Mouse (Mus musculus): ENCODE measurements around the gene Cmah. TPM values are rescaled to one million over a fixed set of nuclear protein-coding genes. Genes with fewer than 3 reads are reported as not detected.
"Not testable (repeated sequence)": the region's sequence is repeated elsewhere in the genome, so short reads cannot be mapped to it uniquely, and the experiment has no call there.

The Cmah gene
- polyA plus RNA-seq, 1 experiment from 2014 or later, result 0.21 TPM

- Histone ChIP-seq H3K27me3 (ENCODE audit: insufficient read depth, poor library complexity, severe bottlenecking) (no peaks in the 10 kb centered on the region), H3K9me3 (no peaks in the 10 kb centered on the region), H3K36me3 (no peaks in the 10 kb centered on the region), H3K4me3 (no peak overlapping the region), H3K4me1 (no peaks in the 10 kb centered on the region), H3K27ac (no peak overlapping the region)
- 85% methylated on average over 6 of the region's 6 CpGs for WGBS
- DNase-seq (ENCODE audit: low spot score), result no peak
These were observed 38.0 kb downstream of the Cmah start for GRCm38 (mm10) chr13:24365191-24365590.

- no peak overlapping the region for H3K4me3 ChIP-seq
- 80% methylated on average over 7 of the region's 7 CpGs for WGBS
These were observed 45.8 kb downstream of the Cmah start for GRCm38 (mm10) chr13:24372893-24373599.

GRCm38 (mm10) chr13:24374606-24375005, 47.4 kb downstream of the Cmah start:
- WGBS, result 75% methylated on average over 6 of the region's 6 CpGs
- not testable (repeated sequence) for H3K27ac ChIP-seq

More at GRCm38 (mm10) chr13:24372893-24373599, 45.8 kb downstream of the Cmah start:
- no peaks in the 10 kb centered on the region for H3K9me3 ChIP-seq
- peaks cover 4% of the 10 kb centered on the region; the same call in 1 of the 2 replicates for H3K4me1 ChIP-seq
- H3K27ac ChIP-seq, result no peak overlapping the region
- H3K27me3 ChIP-seq (ENCODE audit: insufficient read depth, poor library complexity, severe bottlenecking), result no peaks in the 10 kb centered on the region
- no peaks in the 10 kb centered on the region for H3K36me3 ChIP-seq
- no peak for DNase-seq (ENCODE audit: low spot score)

DNA sequence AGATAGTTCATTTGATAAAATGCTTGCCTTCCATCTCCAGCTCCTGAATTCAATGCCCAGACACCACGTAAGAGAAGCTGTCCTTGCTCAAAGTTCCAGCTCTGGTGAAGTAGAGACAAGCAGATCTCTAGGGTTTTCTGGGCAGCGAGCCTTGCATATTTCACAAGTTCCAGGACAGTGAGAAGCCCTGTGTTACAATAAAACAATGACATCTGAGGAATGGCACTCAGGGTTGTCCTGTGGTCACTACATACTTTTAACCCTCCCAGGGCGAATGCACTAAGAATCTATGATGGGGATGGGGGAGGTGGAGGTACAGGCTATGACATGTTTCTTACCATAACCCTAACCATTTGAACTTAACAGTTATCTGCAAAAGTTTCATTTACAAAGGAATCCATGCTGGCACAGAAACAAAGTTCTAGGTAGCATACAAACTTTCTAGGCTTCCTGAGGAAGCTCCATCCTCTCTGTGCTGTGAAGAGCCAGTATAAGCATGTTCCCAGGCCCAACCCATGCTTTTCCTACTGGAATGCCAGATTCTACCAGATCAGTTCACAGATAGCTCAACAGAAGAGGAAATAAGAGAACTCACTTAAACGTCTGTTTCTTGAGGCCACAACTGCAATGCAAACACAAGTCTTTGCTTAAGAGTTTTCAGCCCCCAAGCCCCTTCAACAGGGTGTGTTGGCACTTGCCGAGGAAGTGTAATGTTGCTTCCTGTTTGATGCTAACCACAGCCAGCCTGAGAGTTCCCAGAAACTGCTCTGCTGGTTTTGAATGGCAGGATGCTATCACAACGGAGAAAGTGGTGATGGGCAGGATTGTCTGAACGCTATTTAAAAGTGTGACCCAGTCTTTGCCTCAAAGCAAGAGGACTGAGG, 48.4 kb downstream of the Cmah start:
- H3K36me3 ChIP-seq, result no peaks in the 10 kb centered on the region
- no peaks in the 10 kb centered on the region for H3K9me3 ChIP-seq
- no peak overlapping the region for H3K4me3 ChIP-seq
- WGBS, result 53% methylated on average over 7 of the region's 7 CpGs
- H3K27ac ChIP-seq, result no peak overlapping the region
- H3K4me1 ChIP-seq, result peaks cover 4% of the 10 kb centered on the region; the same call in 1 of the 2 replicates
- no peak for DNase-seq (ENCODE audit: low spot score)
- H3K27me3 ChIP-seq (ENCODE audit: insufficient read depth, poor library complexity, severe bottlenecking), result no peaks in the 10 kb centered on the region

More at GRCm38 (mm10) chr13:24374606-24375005, 47.4 kb downstream of the Cmah start:
- H3K9me3 ChIP-seq; H3K4me1 ChIP-seq; H3K36me3 ChIP-seq; H3K27me3 ChIP-seq (ENCODE audit: insufficient read depth, poor library complexity, severe bottlenecking); DNase-seq (ENCODE audit: low spot score); H3K4me3 ChIP-seq: not testable (repeated sequence)

DNA sequence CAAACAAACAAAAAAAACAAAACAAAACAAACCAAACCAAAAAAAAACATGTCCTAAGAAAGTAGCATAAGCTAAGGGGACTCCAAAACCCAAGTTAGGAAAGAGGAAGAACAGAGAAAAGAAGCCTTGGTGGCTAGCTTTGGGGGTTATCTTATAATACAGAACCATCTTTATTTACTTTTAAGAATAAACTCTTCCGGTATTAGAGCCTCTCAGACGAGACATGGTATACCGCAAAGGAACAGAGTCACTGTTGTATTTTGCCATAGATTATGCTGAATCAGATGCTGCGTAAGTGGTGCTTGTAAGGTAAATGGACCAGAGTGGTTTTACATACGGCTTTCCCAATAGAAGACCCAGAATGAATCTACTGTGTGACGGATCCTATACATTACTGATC, 53.5 kb downstream of the Cmah start:
- WGBS, result 82% methylated on average over 6 of the region's 6 CpGs
- Histone ChIP-seq H3K27ac (no peak overlapping the region), H3K4me1 (peaks cover 3% of the 10 kb centered on the region; the same call in 1 of the 2 replicates), H3K36me3 (no peaks in the 10 kb centered on the region), H3K4me3 (no peak overlapping the region), H3K9me3 (no peaks in the 10 kb centered on the region), H3K27me3 (ENCODE audit: insufficient read depth, poor library complexity, severe bottlenecking) (no peaks in the 10 kb centered on the region)
- no peak for DNase-seq (ENCODE audit: low spot score)

DNA sequence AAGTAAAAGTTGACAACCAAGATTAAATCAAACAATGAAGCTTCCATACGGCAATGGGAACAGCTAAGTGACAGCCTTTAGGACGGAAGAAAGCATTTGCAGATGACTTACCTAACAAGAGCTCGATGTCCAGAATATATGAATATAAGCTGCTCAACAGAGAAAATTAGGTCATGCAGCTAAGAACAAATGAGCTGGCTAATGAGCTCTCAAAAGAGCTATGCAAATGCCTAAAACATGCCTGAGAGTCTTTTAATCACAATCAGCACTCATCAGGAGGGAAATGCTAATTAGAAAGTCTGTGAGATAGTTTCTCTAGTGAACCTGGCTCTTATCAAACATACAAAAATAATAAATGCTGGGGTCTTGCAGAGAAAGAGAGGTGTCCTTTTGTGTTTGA, 56.7 kb downstream of the Cmah start:
- Histone ChIP-seq H3K4me1 (no peaks in the 10 kb centered on the region), H3K27me3 (ENCODE audit: insufficient read depth, poor library complexity, severe bottlenecking) (no peaks in the 10 kb centered on the region), H3K9me3 (no peaks in the 10 kb centered on the region), H3K36me3 (no peaks in the 10 kb centered on the region), H3K27ac (no peak overlapping the region), H3K4me3 (no peak overlapping the region)
- no peak for DNase-seq (ENCODE audit: low spot score)
- WGBS, result 78% methylated on average over 3 of the region's 3 CpGs

- Histone ChIP-seq H3K9me3 (no peaks in the 10 kb centered on the region), H3K4me3 (no peak overlapping the region), H3K27ac (no peak overlapping the region), H3K36me3 (no peaks in the 10 kb centered on the region), H3K27me3 (ENCODE audit: insufficient read depth, poor library complexity, severe bottlenecking) (no peaks in the 10 kb centered on the region), H3K4me1 (0 out of 2 replicates have a peak, but pooled peaks cover 3% of the 10 kb centered on the region)
- 61% methylated on average over 5 of the region's 5 CpGs for WGBS
- DNase-seq (ENCODE audit: low spot score), result no peak
These were observed 64.7 kb downstream of the Cmah start for GRCm38 (mm10) chr13:24391892-24392291.

DNA sequence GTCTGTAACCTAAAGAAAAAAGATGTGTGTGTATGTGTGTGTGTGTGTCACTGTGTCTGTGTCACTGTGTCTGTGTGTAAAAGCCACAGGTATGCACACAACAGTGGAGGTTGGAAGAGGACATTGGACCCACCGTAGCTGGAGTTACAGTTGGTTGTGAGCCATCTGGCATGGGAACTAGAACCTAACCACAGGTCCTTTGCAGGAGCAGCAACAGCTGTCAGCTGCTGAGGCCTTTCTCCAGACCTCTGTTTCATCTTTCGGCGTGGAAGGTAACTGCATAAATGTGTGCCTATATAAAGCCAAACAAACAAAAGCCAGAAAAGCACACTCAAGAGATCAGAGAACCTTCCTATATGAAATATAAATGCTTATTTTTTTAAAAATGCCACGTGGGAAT, 65.5 kb downstream of the Cmah start:
- WGBS, result 80% methylated on average over 4 of the region's 4 CpGs
- H3K36me3 ChIP-seq, result no peaks in the 10 kb centered on the region
- no peak for DNase-seq (ENCODE audit: low spot score)
- H3K9me3 ChIP-seq, result no peaks in the 10 kb centered on the region
- no peak overlapping the region for H3K4me3 ChIP-seq
- H3K27ac ChIP-seq, result no peak overlapping the region
- H3K27me3 ChIP-seq (ENCODE audit: insufficient read depth, poor library complexity, severe bottlenecking), result no peaks in the 10 kb centered on the region
- 0 out of 2 replicates have a peak, but pooled peaks cover 3% of the 10 kb centered on the region for H3K4me1 ChIP-seq

DNA sequence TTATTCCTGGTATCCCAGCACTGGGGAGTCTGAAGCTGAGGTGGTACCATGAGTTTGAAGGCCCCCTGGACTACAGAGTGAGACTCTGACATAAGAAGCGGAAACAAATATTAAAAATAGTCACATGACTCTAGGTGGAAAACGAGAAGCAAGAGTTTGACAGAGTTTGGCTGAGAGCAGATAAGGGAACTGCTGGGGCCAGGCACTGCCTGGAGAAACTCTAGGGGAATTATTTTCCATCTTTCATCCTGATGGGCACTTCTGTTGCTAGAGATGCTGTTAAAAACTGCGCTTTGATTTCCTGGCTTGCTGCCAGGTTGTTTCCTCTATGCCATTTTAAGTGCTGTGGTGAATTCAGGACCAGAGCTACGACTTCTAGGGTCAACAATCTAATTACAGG, 65.9 kb downstream of the Cmah start:
- Histone ChIP-seq H3K27me3 (ENCODE audit: insufficient read depth, poor library complexity, severe bottlenecking) (no peaks in the 10 kb centered on the region), H3K9me3 (no peaks in the 10 kb centered on the region), H3K4me1 (0 out of 2 replicates have a peak, but pooled peaks cover 3% of the 10 kb centered on the region), H3K4me3 (no peak overlapping the region), H3K27ac (no peak overlapping the region), H3K36me3 (no peaks in the 10 kb centered on the region)
- no peak for DNase-seq (ENCODE audit: low spot score)
- 37% methylated on average over 4 of the region's 4 CpGs for WGBS

DNA sequence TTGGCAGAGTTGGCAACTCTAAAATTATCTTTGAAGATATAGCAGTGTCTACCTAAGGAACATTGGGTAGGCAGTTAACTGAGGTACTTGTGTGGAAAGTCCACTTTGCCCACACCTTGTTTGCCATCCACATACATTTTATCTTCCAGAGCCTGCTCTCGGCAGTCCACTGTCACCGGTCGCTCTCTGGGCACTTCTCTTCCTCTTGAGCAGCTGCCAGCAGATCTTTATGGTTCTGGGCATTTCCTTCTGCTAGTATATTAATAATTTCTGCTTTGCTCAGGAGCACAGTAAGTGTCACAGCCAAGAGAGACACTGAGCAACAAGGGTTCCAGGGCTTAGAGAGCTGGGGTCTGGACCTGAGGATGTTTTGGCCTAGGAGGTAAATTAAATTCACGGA, 68.6 kb downstream of the Cmah start:
- WGBS, result 93% methylated on average over 4 of the region's 4 CpGs
- Histone ChIP-seq H3K27ac (no peak overlapping the region), H3K36me3 (no peaks in the 10 kb centered on the region), H3K27me3 (ENCODE audit: insufficient read depth, poor library complexity, severe bottlenecking) (no peaks in the 10 kb centered on the region), H3K9me3 (no peaks in the 10 kb centered on the region), H3K4me3 (no peak overlapping the region), H3K4me1 (0 out of 2 replicates have a peak, but pooled peaks cover 3% of the 10 kb centered on the region)
- peak; percentile 58 for DNase-seq (ENCODE audit: low spot score)

GRCm38 (mm10) chr13:24397181-24397580, 70.0 kb downstream of the Cmah start:
- 79% methylated on average over 3 of the region's 3 CpGs for WGBS
- H3K4me1 ChIP-seq, result peaks cover 7% of the 10 kb centered on the region
- H3K36me3 ChIP-seq, result no peaks in the 10 kb centered on the region
- no peaks in the 10 kb centered on the region for H3K27me3 ChIP-seq (ENCODE audit: insufficient read depth, poor library complexity, severe bottlenecking)
- no peak overlapping the region for H3K27ac ChIP-seq
- H3K4me3 ChIP-seq, result no peak overlapping the region
- DNase-seq (ENCODE audit: low spot score), result no peak
- H3K9me3 ChIP-seq, result no peaks in the 10 kb centered on the region

GRCm38 (mm10) chr13:24398488-24398887, 71.3 kb downstream of the Cmah start:
- 87% methylated on average over 3 of the region's 3 CpGs for whole genome bisulfite sequencing
- H3K27ac ChIP-seq, result no peak overlapping the region

DNA sequence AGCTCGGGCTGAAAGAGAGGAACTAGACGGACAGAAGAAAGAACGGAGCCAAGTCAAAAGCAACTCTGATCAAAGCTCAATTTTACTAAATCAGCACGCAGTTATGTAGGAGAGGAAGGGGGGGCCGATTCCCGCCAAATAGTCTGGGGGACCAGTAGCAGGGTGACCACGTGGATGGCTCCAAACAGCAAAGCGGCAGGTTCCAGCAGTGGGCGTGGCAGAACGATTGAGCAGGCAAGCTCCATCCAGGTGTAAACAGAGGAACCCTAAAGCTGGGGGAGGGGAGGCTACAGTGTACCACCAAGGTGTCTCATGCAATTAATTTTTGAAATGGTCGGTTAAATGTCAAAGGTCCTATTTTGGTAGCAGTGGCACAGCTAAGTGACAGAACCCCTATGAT, 74.6 kb downstream of the Cmah start:
- H3K36me3 ChIP-seq; H3K27me3 ChIP-seq (ENCODE audit: insufficient read depth, poor library complexity, severe bottlenecking); H3K4me1 ChIP-seq; H3K27ac ChIP-seq; H3K9me3 ChIP-seq; DNase-seq (ENCODE audit: low spot score): not testable (repeated sequence)
- H3K4me3 ChIP-seq, result peak overlapping the region; percentile 31; the same call in 1 of the 2 replicates
- 27% methylated on average over 11 of the region's 11 CpGs for WGBS

More at GRCm38 (mm10) chr13:24398488-24398887, 71.3 kb downstream of the Cmah start:
- peaks cover 4% of the 10 kb centered on the region for H3K4me1 ChIP-seq
- H3K27me3 ChIP-seq (ENCODE audit: insufficient read depth, poor library complexity, severe bottlenecking), result no peaks in the 10 kb centered on the region
- no peak for DNase-seq (ENCODE audit: low spot score)
- no peaks in the 10 kb centered on the region for H3K9me3 ChIP-seq
- no peaks in the 10 kb centered on the region for H3K36me3 ChIP-seq
- no peak overlapping the region for H3K4me3 ChIP-seq
